Mouse (Mus musculus): ENCODE data around the gene Fen1.
"Not testable (repeated sequence)": the region's sequence is repeated elsewhere in the genome, so short reads cannot be mapped to it uniquely, and the experiment has no call there.

The Fen1 gene

DNA sequence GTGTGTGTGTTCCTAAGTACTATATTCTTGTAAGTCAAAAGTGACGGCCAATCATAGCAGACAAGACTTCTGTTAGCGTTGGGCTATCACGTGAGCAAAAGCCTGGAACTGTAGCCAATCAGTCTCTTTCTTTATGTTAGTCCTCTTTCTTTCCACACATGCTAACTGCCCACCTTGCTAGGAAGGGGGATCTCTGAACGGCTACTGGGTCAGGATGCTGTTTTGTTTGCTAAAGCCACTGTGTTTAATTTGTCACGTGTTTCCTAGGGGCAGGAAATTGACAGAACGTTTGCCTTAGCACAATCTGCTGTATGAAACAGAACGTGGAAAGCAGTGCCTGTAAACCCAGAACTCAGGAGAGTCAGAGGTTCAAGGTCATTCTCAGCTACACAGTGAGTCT, 21.8 kb downstream of the Fen1 start:
- no peak for DNase-seq (ENCODE audit: low read depth in 2 of 2, low spot score in 2 of 2)

DNA sequence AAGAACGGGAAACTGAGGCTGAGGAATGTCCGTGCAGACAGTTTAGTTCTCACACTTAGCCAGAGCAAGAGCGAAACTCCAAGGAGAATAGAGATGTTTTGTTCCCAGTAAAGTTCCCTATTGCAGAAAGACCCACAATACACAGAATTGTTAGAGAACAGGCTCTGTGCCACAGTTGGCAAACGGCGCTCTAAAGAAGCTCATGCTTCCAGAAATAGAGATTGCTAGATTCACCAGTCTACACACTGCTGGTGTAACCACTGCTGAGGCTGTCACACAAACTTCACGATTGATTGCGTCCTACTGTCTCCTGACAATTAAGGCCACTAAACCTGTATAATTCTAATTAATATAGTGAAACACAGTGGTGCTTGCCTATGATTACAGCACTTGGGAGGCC, 22.7 kb downstream of the Fen1 start:
- no peak for DNase-seq (ENCODE audit: low read depth in 2 of 2, low spot score in 2 of 2)

DNA sequence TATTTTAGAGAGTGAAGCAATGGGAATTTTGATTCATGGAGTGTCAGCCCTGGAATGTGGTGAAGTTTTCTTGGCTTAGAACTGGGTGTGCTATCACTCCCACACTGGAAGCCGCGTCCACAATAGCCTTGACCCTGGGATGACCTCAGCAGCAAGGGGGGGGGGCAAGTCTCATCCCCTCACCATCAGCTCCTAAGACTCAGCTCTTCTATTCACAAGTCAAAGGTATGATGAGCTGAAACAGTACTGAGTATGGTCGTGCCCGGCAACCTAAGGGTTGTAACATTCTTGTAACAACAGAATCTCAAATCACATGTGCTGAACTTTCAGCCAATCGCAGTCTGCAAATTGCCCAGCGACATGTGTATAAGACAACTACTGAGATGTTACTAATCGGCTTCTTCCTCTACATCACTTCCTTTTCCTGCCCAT, 27.0 kb downstream of the Fen1 start:
- DNase-seq (ENCODE audit: low read depth in 2 of 2, low spot score in 2 of 2), result no peak

DNA sequence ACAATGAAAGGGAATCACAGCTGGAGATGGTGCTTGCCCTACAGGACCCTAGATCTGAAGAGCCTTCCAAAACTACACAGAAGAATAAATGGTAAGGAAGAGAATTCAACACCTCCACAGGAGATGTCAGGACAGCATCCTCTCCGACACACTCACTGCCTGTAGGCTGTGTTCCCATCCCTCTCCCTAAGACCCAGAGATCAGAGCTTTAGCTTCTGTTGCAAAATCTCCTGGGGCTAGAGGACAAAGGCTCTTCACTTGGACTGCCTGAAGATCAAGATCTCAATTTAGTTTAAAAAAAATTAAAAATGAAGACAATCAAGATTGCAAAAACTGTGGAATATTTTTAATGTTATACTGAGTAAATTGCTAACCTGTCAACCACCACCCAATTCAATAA, 27.5 kb downstream of the Fen1 start:
- DNase-seq (ENCODE audit: low read depth in 2 of 2, low spot score in 2 of 2), result no peak

DNA sequence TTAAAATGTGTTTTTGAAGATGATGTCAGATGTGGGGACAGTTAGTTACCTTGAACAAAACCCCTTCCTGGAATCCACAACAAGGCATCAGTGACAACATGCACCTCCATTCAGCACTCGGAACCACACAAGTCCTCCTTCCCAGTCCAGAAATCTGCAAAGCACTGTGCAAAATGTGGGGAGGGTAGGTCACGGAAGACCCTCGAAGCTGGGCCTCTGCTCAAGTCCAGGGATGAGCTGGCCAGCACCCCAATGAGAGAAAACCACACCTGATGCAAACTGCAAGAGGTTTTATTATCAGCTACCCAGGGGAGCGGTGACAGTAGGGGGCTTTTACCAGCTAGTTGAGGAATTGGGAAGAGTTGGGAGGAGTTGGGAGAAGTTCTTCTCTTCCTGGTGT, 29.0 kb downstream of the Fen1 start:
- no peak for DNase-seq (ENCODE audit: low read depth in 2 of 2, low spot score in 2 of 2)

DNA sequence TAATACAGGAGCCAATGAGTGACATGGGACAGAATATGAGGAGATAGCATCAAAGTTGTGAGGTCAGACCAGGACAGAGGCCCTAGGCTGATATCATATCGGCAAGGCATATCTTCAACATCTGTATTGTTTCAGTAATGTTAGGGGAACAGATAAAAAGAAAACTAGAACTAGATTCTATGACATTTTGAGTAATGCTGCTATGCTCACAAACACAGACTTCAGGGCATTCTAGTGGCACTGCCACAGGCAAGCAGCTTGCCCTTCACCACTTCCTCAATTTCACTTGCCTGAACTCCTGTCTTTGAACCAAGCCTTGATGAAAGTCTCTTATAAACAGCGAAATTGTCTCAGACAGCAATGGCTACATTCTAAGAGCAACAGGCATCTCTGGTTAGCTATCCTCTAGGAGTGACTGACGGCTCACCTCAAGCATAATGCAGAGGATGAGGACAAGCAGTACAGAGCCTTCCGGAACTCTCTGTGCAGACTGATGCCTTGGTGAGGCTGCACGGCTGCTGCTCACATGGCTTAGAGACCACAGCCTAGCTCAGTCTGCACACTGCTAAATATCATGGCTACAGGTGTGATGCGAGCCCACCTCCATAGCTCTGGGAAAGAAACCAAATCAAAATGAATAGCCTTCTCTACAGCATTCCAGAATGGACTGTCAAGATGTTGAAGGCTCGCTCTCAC, 30.0 kb downstream of the Fen1 start:
- DNase-seq (ENCODE audit: low read depth in 2 of 2, low spot score in 2 of 2), result no peak

DNA sequence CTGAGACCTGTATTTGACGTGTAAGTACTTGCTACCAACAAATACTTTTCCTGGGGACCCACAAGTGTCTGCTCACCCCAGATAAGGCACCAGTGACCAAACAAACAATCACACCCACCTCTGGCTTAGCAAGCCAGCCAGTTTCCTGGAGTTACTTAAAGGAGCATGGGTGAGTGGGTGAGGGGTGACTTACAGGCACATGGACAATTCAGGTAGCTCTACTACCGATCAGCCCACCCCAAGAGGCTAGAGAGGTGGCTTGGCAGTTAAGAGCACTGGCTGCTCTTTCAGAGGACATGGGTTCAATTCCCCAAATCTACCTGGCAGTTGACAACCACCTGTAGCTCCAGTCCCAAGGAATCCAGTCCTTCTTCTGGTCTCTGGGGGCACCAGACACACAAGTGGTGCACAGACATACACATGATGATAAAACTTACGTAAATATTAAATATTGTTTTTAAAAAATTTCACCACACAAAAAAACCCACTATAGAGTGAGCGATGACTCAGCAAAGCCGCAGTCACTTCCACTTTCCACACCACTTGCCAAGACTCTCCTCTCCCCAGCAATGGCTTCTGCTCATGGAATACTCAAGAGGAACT, 30.8 kb downstream of the Fen1 start:
- DNase-seq (ENCODE audit: low read depth in 2 of 2, low spot score in 2 of 2), result no peak

DNA sequence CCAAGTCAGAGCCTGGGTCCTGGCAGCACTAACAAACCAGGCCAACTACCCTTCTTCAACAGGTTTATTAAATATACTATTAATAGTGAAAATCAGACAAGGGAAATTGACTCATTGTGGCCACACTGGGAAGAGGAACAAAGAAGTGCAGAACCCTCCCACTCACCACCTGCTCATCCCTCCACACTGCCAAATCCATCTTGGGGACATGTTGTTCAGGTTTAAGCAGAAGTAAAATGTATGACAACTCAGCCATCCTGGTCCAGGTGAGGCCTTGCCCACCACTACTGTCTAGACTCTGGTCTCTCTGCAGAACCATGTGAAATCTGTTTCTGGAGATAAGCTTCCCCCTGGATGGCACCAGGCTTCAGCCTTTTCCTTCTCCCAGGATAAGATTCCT, 32.1 kb downstream of the Fen1 start:
- DNase-seq (ENCODE audit: low read depth in 2 of 2, low spot score in 2 of 2), result no peak

DNA sequence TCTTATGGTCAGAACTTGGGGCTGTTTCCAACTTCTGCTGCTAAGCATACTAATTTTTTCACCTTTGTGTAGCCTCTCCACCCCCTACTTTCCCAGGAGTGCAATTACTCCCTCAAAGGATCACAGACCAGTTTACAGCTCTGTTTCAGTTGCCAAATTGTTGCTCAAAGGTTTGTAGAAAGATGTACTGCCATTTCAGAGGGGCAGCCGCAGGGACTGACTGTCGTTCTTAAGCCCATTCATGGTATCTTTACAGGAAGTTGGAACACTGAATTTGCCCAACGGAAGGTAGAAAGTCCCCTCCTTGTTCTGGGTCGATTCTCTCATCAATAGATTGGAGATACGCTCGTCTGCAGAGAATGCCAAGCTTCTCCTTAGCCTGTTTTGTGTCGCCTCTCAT, 32.6 kb downstream of the Fen1 start:
- DNase-seq (ENCODE audit: low read depth in 2 of 2, low spot score in 2 of 2), result no peak

DNA sequence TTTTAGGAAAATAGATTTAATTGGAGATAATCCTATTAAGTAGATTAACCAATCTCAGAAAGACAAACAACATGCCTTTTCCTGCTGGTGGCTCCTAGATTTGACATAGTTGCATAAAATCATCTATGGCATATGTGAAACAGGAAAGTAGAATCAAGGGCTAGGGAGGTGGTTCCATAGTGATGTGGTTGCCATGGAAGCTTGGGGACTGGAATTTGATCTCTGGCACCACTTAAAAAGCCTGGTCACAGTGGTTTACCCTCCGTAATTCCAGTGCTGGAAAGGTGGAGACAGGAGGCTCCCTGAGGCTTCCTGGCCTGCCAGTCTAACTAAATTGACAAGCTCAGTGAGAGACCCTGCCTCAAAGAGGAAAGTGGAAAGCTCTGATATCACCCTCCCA, 33.5 kb downstream of the Fen1 start:
- no peak for DNase-seq (ENCODE audit: low read depth in 2 of 2, low spot score in 2 of 2)

DNA sequence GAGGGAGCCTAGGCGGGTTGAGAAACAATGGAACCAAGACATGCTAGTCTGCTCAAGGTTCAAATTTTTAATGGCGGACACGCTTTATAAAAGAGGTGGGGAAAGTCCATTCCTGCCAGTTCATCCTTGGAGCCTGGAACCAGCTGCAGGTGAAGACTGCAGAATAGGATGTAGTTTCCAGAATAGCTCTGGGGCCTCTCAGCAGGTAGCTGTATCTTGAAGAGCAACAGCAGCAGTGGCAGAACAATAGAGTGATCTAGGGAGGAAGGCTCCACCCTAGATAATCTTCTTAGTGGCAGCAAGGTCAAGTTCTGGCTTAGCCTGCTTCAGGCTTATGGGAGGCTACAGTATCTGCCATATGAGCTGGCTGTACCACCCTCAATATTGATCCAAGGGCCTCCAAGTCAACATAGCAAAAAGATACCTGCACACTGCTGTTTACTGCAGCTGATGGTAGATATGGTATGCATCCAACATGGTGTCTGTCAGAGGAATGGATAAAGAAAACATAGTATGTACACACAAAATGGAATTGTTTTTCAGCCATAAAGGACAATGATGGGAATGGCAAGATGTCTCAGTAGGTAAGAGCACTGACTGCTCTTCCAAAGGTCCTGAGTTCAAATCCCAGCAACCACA, 34.2 kb downstream of the Fen1 start:
- DNase-seq (ENCODE audit: low read depth in 2 of 2, low spot score in 2 of 2), result not testable (repeated sequence)

DNA sequence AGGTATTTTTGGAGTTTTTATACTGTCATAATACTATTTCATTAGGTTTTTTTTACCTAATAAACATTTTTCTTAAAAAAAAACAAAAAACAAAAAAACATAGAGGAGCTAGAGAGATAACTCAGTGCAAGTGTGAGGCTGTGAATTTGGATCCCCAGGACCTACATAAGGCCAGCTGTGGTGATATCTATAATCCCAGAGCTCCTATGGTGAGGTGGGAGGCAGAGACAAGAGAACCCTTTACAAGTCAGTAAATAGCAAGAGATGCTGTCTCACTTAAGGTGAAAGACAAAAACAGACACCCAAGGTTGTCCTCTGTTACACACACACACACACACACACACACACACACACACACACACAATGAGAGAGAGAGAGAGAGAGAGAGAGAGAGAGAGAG, 34.8 kb downstream of the Fen1 start:
- DNase-seq (ENCODE audit: low read depth in 2 of 2, low spot score in 2 of 2), result no peak

DNA sequence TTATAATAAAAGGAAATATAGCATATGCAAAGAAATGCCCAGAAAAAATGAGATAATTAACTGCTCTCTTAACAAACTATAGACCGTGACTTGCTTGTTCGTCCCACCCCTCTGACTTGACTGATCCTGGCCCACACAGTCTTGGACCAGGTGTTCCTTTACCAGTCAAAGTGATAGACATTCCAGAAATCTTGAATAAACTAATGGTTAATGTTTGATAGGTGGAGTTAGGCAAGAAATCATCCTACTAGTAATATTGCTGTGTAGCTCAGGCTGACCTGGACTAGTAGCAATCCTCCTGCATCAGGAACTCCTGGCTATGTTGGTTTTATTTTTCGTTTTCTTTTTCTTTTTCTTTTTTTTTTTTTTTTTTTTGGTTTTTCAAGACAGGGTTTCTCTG, 35.5 kb downstream of the Fen1 start:
- DNase-seq (ENCODE audit: low read depth in 2 of 2, low spot score in 2 of 2), result no peak

DNA sequence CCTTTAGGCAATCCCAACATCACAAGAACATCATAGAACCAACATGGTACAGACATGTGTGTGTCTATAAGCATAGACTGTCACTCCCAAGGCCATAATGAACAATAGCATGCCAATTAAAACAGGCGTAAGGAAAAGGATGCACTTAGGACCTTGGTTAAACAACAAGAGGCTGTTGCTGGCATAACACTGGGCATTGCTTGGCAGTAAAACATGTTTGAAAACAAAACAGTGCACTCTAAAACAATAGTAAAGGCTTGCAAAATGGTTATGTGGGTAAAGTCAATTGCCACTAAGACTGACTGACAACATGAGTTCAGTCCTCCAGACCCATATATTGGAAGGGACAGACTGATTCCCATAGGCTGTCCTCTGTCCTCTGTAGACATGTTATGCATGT, 36.0 kb downstream of the Fen1 start:
- no peak for DNase-seq (ENCODE audit: low read depth in 2 of 2, low spot score in 2 of 2)

DNA sequence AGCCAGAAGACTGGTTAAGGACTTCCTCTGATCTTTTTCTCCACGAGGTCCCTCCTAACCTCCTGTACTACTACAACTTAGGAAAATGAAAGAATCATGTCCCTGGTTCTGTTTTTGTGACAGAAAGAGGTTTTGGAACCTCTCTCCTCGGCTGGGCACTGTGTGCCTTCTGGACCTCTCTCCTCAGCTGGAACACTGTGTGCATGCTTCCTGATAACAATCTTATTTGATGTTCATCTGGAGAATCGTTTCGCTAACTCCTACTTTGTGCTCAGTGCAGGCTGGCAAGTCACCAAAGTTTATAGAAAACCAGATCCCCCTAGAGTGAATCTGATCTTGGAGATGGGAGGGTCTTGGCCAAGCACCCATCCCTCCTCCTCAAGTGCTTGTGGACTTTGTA, 36.9 kb downstream of the Fen1 start:
- DNase-seq (ENCODE audit: low read depth in 2 of 2, low spot score in 2 of 2), result no peak

DNA sequence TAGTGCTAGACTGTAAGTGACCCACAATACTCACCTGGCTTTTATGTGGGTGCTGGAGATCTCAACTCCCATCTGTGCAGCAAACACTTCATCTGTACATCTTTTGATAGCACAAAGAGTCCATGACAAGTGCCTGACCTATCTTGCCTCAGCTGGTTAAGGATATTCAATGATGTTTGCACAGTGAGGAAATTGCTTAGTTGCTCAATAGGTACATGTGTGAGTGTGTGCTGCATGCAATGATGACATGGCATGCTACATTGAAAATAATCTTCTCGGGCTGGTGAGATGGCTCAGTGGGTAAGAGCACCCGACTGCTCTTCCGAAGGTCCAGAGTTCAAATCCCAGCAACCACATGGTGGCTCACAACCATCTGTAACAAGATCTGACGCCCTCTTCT, 38.0 kb downstream of the Fen1 start:
- DNase-seq (ENCODE audit: low read depth in 2 of 2, low spot score in 2 of 2), result not testable (repeated sequence)

DNA sequence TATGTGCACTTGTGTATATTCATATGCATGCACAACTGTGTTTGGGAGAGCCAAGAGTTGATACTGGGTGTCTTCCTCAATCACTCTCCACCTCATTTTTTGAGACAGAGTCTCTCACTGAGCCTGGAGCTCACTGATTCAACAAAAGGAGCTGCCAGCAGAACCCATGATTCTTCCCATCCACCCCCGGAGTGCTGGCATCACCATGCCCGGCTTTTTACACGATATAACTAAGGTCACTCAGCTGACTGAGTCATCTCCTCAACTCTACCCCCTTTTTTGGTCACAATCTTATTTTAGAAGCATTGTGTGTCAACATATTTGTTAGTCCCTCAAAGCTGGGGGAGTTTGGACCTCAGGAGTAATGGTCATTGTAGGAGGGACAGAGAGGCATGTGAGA, 40.1 kb downstream of the Fen1 start:
- no peak for DNase-seq (ENCODE audit: low read depth in 2 of 2, low spot score in 2 of 2)

DNA sequence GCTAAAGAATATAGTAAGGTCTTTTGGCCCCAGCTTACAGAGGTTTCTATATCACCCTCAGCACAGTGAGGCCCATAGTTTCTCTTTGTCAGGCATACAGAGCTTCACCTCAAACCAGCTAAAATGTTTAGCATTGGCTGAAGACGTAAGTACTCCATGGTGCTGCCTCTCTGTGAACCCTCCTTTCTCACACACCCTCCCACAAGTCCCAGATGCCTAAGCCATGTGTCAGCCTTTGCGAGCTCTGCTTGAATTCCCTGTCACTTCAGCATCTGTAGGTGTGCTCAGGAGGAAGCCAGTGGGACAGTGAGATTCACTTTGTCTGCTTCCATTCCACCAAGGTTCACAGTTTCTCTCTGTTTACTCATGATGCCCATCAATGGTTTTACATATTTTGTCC, 46.2 kb downstream of the Fen1 start:
- no peak for DNase-seq (ENCODE audit: low read depth in 2 of 2, low spot score in 2 of 2)

DNA sequence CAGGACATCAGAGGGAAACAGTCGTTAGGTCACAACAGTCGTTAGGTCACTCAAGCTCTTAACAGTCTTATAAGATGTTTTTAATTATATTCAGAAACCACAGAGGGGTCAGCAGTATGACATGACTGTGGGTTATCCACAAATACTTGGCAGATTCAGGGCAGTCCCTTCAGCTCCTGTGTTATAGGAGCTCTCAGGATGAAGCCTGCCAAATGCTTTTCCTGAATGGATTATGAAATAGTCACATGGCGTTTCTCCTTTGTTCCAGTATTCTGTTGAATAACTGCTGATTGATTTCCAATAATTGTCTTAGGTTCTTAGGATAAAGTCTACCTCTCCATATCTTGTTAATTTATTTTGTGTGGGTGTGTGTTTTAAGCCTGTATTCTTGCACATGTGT, 54.8 kb downstream of the Fen1 start:
- no peak for DNase-seq (ENCODE audit: low read depth in 2 of 2, low spot score in 2 of 2)
